Mouse (Mus musculus) heart, embryonic 10.5 days (tissue): ENCODE measurements around the gene Dmgdh. TPM values are rescaled to one million over a fixed set of nuclear protein-coding genes. Genes with fewer than 3 reads are reported as not detected.

Experiments used
- DNase-seq: peaks from one replicate; pipeline ENCODE4 v3.0.0-alpha.2; 2017; ENCODE audit warnings: low spot score
- H3K27ac ChIP-seq: fragments of 300-500 bp; sonication (generic); 2 replicates; pipeline ENCODE4 v1.5.1; 2016; ENCODE audit warnings: mild to moderate bottlenecking
- H3K27me3 ChIP-seq: fragments of 300-500 bp; sonication (generic); 2 replicates; pipeline ENCODE4 v1.6.1; 2016; ENCODE audit warnings: mild to moderate bottlenecking; ENCODE audit not compliant: poor library complexity, insufficient read depth, severe bottlenecking
- H3K36me3 ChIP-seq: fragments of 300-500 bp; sonication (generic); 2 replicates; pipeline ENCODE4 v1.6.1; 2016; ENCODE audit warnings: mild to moderate bottlenecking, moderate library complexity
- H3K4me1 ChIP-seq: fragments of 300-500 bp; sonication (generic); 2 replicates; pipeline ENCODE4 v1.6.1; 2016; ENCODE audit warnings: mild to moderate bottlenecking
- H3K4me3 ChIP-seq: fragments of 300-500 bp; sonication (generic); 2 replicates; pipeline ENCODE4 v1.5.1; 2016; ENCODE audit warnings: mild to moderate bottlenecking, moderate library complexity
- H3K9me3 ChIP-seq: fragments of 300-500 bp; sonication (generic); 2 replicates; pipeline ENCODE4 v1.6.1; 2016; ENCODE audit warnings: mild to moderate bottlenecking, moderate library complexity
- WGBS: fragments of 180-500 bp; shearing (Covaris S2); methylation state at CpG from one replicate; pipeline ENCODE4 v1.1.7; 2016; 5-methylcytosine and 5-hydroxymethylcytosine counted together
- microRNA-seq: library from miRNA; unstranded; fragments of <30 nt; microRNA quantifications from one replicate; pipeline ENCODE4, GENCODE M21; 2017
- polyA plus RNA-seq: library from polyadenylated mRNA; unstranded; fragments of >200 nt; fragmentation: Nextera tagmentation; extraction: Ambion mirVana; gene quantifications from 2 replicates; pipeline ENCODE4 v1.2.1, GENCODE M21; 2016

Dmgdh gene
- polyA plus RNA-seq, 1 experiment from 2014 or later = 1.1 TPM

DNA sequence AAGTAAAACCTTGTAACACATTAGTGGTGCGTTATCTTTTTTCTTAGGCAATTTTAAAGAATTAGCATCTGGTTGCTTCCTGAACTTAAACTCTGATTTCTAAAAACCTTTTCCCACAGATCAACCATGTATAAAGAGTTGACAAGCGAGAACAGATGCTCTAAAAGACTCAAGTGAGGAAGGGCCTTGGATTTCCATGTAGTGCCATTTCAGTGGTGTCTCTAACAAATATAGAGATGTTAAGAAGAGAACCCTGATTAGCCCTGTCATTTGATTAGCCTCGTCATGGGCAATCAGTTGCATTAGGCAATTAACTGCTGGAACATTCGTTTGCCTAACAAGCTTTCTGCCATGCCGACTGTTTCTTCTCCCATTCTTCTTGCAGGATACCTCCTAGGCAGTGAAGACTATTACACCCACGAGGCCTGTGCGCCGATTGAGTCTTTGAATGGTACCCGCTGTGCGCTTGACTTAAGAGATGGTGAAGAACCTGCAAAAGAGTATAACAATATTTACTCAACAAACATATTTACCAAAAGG, 119.5 kb downstream of the Dmgdh start:
- DNase-seq = no peak
- Histone ChIP-seq H3K9me3 (no peaks in the 10 kb centered on the region), H3K27me3 (0 out of 2 replicates have a peak, but pooled peaks cover 4% of the 10 kb centered on the region), H3K36me3 (peaks cover 5% of the 10 kb centered on the region), H3K27ac (no peak overlapping the region), H3K4me3 (no peak overlapping the region), H3K4me1 (peaks cover 7% of the 10 kb centered on the region; the same call in 1 of the 2 replicates)
- WGBS = 82% methylated on average over 10 of the region's 10 CpGs

DNA sequence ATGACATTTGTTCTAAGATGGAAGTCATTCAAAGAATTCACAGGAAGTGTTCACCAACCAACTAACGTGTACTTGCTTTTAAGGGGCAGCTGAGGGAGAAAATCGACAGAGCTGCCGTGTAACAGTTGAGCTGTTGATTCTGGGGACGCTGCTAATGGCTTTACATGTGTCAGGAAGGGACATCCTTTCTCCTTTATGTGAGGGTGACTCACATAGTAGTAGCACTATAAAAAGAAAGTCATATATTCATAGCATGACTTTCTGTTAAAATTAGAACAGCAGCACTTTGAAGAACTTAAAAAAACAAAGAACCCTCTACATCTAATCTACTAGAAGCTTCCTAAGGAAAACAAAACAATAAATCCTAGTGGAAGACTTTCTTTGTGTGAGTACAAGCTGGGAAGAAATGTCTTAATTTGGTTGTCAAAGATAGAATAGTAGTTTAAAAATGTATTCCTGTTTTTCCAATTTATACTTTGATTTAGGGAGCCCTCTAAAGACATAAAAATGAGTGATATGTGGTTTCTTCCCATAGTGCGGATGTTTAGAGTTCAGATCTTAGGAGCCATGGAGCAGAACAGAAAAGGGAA, 122.9 kb downstream of the Dmgdh start:
- Histone ChIP-seq H3K9me3 (no peaks in the 10 kb centered on the region), H3K36me3 (peaks cover 5% of the 10 kb centered on the region), H3K27me3 (0 out of 2 replicates have a peak, but pooled peaks cover 4% of the 10 kb centered on the region), H3K27ac (no peak overlapping the region), H3K4me1 (peaks cover 7% of the 10 kb centered on the region; the same call in 1 of the 2 replicates), H3K4me3 (no peak overlapping the region)
- 59% methylated on average over 5 of the region's 5 CpGs for WGBS
- DNase-seq = no peak

Small RNA genes lying within 50 kb of the gene (microRNA-seq; reads per million reads assigned to microRNA genes)
- gene Mir5624 = not detected

Other genes with a start within 250 kb of the Dmgdh start
- 4.9 and 5.6 TPM in 2 replicates for gene Jmy, start 174.6 kb upstream of the Dmgdh start, polyA plus RNA-seq
- 0.23 and 4.2 TPM in 2 replicates for gene Bhmt, start 36.5 kb upstream of the Dmgdh start, polyA plus RNA-seq
- 0.31 and 2.0 TPM in 2 replicates for gene Bhmt2, start 131 bp upstream of the Dmgdh start, polyA plus RNA-seq
- gene Arsb, start 97.2 kb downstream of the Dmgdh start, polyA plus RNA-seq = 6.3 and 6.8 TPM in 2 replicates